Mouse (Mus musculus): ENCODE results near the gene Fmnl3. TPM values are rescaled to one million over a fixed set of nuclear protein-coding genes. Genes with fewer than 3 reads are reported as not detected.
A peak's percentile ranks its signal among the peaks of the same experiment; 100 is the strongest.

Fmnl3 gene
- 49.5 and 51.2 TPM in 2 replicates for polyA plus RNA-seq (2011; ENCODE audit: insufficient read length, low read depth, missing spikeins)

- peaks cover 6% of the 10 kb centered on the region for H3K4me1 ChIP-seq (ENCODE audit: control insufficient read depth, insufficient read depth, low read length)
- peak within 1 kb of the TSS; percentile 76 for H3K27ac ChIP-seq (ENCODE audit: insufficient read depth, low read length)
- TF ChIP-seq CTCF (IDR thresholded peaks at IDR 0.05; ENCODE audit: borderline replicate concordance, insufficient read depth, low read length) (peak; percentile 77), POLR2A (IDR thresholded peaks at IDR 0.05; ENCODE audit: low read depth, low read length) (peak; percentile 76)
- peak within 1 kb of the TSS; percentile 97 for H3K4me3 ChIP-seq (ENCODE audit: insufficient read depth, low read length)
Measured at GRCm38 (mm10) chr15:99370259-99370691, at the start of gene Fmnl3. Gene Fmnl3, minus strand, starts transcription at chr15:99370482.

GRCm38 (mm10) chr15:99417692-99418271 is 47.5 kb upstream of the Fmnl3 start:
- Histone ChIP-seq H3K27ac (ENCODE audit: insufficient read depth, low read length) (peak overlapping the region; percentile 63), H3K4me1 (ENCODE audit: control insufficient read depth, insufficient read depth, low read length) (peaks cover 8% of the 10 kb centered on the region), H3K4me3 (ENCODE audit: insufficient read depth, low read length) (no peak overlapping the region)
- no peak for TF ChIP-seq POLR2A (IDR thresholded peaks at IDR 0.05; ENCODE audit: low read depth, low read length)
- no peak for TF ChIP-seq CTCF (IDR thresholded peaks at IDR 0.05; ENCODE audit: borderline replicate concordance, insufficient read depth, low read length)

- no peak overlapping the region; the same call in 1 of the 2 replicates for H3K27ac ChIP-seq (ENCODE audit: insufficient read depth, low read length)
Measured at GRCm38 (mm10) chr15:99416957-99417356, 46.7 kb upstream of the Fmnl3 start.

DNA sequence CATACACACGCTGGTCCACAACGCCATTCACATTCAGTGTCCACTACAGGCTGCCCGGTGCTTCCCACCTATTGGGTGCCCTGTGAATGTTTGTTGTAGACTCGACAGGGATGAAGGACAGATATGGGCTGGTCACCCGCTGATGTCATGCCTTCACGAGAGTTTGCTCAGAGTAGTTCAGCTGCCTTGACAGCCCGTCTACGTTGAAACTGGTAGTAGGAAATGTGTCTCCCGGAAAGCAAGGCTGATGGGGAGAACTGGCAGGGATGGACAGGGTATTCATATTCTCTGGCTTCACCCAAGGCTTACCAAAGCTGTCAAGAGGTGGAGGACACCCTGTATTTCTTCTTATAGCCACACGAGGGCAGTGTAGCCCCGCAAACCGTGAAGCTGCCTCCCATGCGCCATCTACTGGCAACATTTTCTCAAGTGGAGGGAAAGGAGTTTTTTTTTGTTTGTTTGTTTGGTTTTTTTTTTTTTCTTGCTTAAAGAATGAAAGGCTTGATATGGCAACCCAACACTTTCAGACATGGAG is 46.1 kb upstream of the Fmnl3 start:
- Histone ChIP-seq H3K4me1 (ENCODE audit: control insufficient read depth, insufficient read depth, low read length) (peaks cover 8% of the 10 kb centered on the region), H3K27ac (ENCODE audit: insufficient read depth, low read length) (no peak overlapping the region; the same call in 1 of the 2 replicates), H3K4me3 (ENCODE audit: insufficient read depth, low read length) (no peak overlapping the region)
- peak; percentile 100 for TF ChIP-seq CTCF (IDR thresholded peaks at IDR 0.05; ENCODE audit: borderline replicate concordance, insufficient read depth, low read length)
- TF ChIP-seq POLR2A (IDR thresholded peaks at IDR 0.05; ENCODE audit: low read depth, low read length), result no peak

More at GRCm38 (mm10) chr15:99416957-99417356, 46.7 kb upstream of the Fmnl3 start:
- Histone ChIP-seq H3K4me1 (ENCODE audit: control insufficient read depth, insufficient read depth, low read length) (peaks cover 8% of the 10 kb centered on the region), H3K4me3 (ENCODE audit: insufficient read depth, low read length) (no peak overlapping the region)
- TF ChIP-seq CTCF (IDR thresholded peaks at IDR 0.05; ENCODE audit: borderline replicate concordance, insufficient read depth, low read length) (no peak), POLR2A (IDR thresholded peaks at IDR 0.05; ENCODE audit: low read depth, low read length) (no peak)

DNA sequence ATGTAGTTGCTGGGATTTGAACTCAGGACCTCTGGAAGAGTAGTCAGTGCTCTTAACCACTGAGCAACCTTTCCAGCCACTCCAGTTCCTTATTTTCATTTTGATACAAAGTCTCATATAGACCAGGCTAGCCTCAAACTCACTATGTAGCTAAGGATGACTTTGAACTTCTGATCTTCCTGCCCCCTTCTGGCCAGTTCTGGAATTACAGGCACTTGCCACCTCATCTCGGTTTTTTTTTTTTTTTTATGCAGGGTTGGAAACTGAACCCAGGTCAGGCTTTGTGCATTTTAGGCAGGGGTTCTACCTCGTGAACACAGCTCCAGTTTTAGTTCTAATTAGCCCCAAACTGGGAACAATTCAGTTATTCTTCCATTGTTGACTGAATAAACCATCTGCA is 45.5 kb upstream of the Fmnl3 start:
- peaks cover 4% of the 10 kb centered on the region for H3K4me1 ChIP-seq (ENCODE audit: control insufficient read depth, insufficient read depth, low read length)
- no peak overlapping the region for H3K4me3 ChIP-seq (ENCODE audit: insufficient read depth, low read length)
- TF ChIP-seq CTCF (IDR thresholded peaks at IDR 0.05; ENCODE audit: borderline replicate concordance, insufficient read depth, low read length) (no peak), POLR2A (IDR thresholded peaks at IDR 0.05; ENCODE audit: low read depth, low read length) (no peak)
- no peak overlapping the region for H3K27ac ChIP-seq (ENCODE audit: insufficient read depth, low read length)

DNA sequence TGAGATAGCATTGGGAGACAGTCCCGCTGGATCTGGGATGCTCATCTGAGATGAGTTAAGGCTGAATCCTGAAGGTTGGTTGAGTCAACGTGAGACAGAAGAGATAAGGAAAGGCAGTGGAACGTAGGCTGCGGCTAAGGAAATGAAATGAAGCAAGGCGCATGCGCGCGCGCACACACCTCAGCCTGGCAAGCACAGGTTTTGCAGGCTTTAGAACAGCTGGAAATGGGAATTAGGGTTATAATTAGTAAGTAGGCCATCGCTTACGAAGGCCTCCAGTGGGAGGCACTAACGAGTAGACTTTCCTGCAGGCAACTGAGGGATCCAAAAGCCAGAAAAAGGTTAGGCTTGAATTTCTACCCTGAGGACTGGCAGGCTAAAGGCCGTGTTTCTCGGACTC is 41.5 kb upstream of the Fmnl3 start:
- no peak overlapping the region for H3K4me3 ChIP-seq (ENCODE audit: insufficient read depth, low read length)
- no peak for TF ChIP-seq CTCF (IDR thresholded peaks at IDR 0.05; ENCODE audit: borderline replicate concordance, insufficient read depth, low read length)
- TF ChIP-seq POLR2A (IDR thresholded peaks at IDR 0.05; ENCODE audit: low read depth, low read length), result no peak
- no peak overlapping the region for H3K27ac ChIP-seq (ENCODE audit: insufficient read depth, low read length)
- H3K4me1 ChIP-seq (ENCODE audit: control insufficient read depth, insufficient read depth, low read length), result no peaks in the 10 kb centered on the region

- Histone ChIP-seq H3K4me3 (ENCODE audit: insufficient read depth, low read length) (no peak overlapping the region), H3K4me1 (ENCODE audit: control insufficient read depth, insufficient read depth, low read length) (no peaks in the 10 kb centered on the region), H3K27ac (ENCODE audit: insufficient read depth, low read length) (no peak overlapping the region)
- TF ChIP-seq CTCF (IDR thresholded peaks at IDR 0.05; ENCODE audit: borderline replicate concordance, insufficient read depth, low read length) (no peak), POLR2A (IDR thresholded peaks at IDR 0.05; ENCODE audit: low read depth, low read length) (no peak)
Measured at GRCm38 (mm10) chr15:99408845-99409244, 38.6 kb upstream of the Fmnl3 start.

DNA sequence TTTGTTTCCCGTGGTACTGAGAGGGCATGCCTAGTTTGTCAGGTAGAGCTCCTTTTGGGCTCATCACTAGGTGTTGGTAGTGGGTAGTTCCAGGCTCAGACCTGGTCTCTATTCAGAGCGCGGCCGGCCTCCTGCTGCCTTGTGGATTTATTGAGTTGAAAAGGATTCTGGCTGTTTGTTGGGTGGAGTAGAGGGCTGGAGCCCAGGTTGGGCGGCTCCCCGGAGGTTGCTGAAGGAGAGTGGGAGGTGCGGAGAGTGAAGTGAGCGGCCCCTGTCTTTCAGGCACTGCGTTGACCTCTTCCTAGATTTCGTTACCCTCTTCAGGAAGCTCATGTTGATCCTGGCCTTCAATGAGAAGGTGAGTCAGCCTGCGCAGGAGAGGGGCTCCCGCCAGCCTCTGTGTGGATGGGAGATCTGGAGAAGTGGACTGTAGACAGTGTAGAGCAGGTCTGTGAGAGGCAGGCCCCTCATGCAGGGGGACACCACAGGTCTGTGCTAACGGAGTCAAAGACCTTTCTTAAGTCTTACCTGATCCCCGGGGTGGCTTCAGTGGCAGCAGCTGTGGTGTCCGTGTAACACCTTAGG is 36.8 kb upstream of the Fmnl3 start:
- no peak overlapping the region for H3K4me3 ChIP-seq (ENCODE audit: insufficient read depth, low read length)
- no peak overlapping the region for H3K27ac ChIP-seq (ENCODE audit: insufficient read depth, low read length)
- H3K4me1 ChIP-seq (ENCODE audit: control insufficient read depth, insufficient read depth, low read length), result no peaks in the 10 kb centered on the region; the same call in 1 of the 2 replicates
- no peak for TF ChIP-seq CTCF (IDR thresholded peaks at IDR 0.05; ENCODE audit: borderline replicate concordance, insufficient read depth, low read length)
- TF ChIP-seq POLR2A (IDR thresholded peaks at IDR 0.05; ENCODE audit: low read depth, low read length), result no peak

DNA sequence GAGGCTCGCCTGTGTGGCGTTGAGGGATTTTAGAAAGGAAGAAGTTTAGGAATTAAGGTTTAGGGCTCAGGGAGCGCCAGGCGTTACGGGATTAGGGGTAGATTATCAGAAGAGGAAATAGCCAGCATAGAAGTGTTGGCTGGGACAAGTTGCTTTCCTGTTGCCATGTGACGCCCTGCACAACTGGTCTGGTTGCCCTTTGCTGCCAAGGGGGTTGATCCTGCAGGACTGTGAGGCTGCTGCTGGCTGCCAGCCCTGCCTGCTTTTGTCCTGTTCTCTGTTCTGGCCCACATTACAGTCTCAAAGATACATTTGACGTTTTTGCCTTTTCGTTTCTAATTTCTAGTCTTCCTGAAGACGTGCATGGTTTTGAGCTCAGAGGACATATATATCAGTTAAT is 34.9 kb upstream of the Fmnl3 start:
- TF ChIP-seq POLR2A (IDR thresholded peaks at IDR 0.05; ENCODE audit: low read depth, low read length) (no peak), CTCF (IDR thresholded peaks at IDR 0.05; ENCODE audit: borderline replicate concordance, insufficient read depth, low read length) (no peak)

More for the DNA sequence above, 34.9 kb upstream of the Fmnl3 start:
- H3K4me3 ChIP-seq (ENCODE audit: insufficient read depth, low read length), result no peak overlapping the region
- no peak overlapping the region for H3K27ac ChIP-seq (ENCODE audit: insufficient read depth, low read length)
- peaks cover 4% of the 10 kb centered on the region for H3K4me1 ChIP-seq (ENCODE audit: control insufficient read depth, insufficient read depth, low read length)
